Mouse (Mus musculus) heart, embryonic 16.5 days (tissue): ENCODE measurements around the gene Aldh4a1. TPM values are rescaled to one million over a fixed set of nuclear protein-coding genes. Genes with fewer than 3 reads are reported as not detected.

Experiments used
- ATAC-seq: fragments of 200-750 bp; cut with Nextera tagmentation; replicated peaks from 2 replicates; pipeline ENCODE4 v1.8.0; 2017; ENCODE audit warnings: moderate number of reproducible peaks; ENCODE audit not compliant: insufficient read depth, low FRiP score; ENCODE audit errors: extremely low read depth
- H3K27ac ChIP-seq: fragments of 300-500 bp; sonication (generic); 2 replicates; pipeline ENCODE4 v1.5.1; 2014; ENCODE audit warnings: mild to moderate bottlenecking, low read length, control low read depth, moderate library complexity
- H3K27me3 ChIP-seq: fragments of 300-500 bp; sonication (generic); 2 replicates; pipeline ENCODE4 v1.6.1; 2014; ENCODE audit warnings: low read length, mixed read lengths; ENCODE audit not compliant: control insufficient read depth, insufficient read depth
- H3K36me3 ChIP-seq: fragments of 300-500 bp; sonication (generic); 2 replicates; pipeline ENCODE4 v1.6.1; 2014; ENCODE audit not compliant: control insufficient read depth, insufficient read depth
- H3K4me1 ChIP-seq: fragments of 300-500 bp; sonication (generic); 2 replicates; pipeline ENCODE4 v1.6.1; 2014; ENCODE audit warnings: low read length, mixed read lengths; ENCODE audit not compliant: control insufficient read depth, insufficient read depth
- H3K4me2 ChIP-seq: fragments of 300-500 bp; sonication (generic); 2 replicates; pipeline ENCODE4 v1.6.1; 2014; ENCODE audit warnings: low read depth, mild to moderate bottlenecking, control low read depth, low read length
- H3K4me3 ChIP-seq: fragments of 300-500 bp; sonication (generic); 2 replicates; pipeline ENCODE4 v1.5.1; 2014; ENCODE audit warnings: mild to moderate bottlenecking, control low read depth, low read length
- H3K9ac ChIP-seq: fragments of 300-500 bp; sonication (generic); 2 replicates; pipeline ENCODE4 v1.6.1; 2014; ENCODE audit warnings: low read length, control low read depth
- H3K9me3 ChIP-seq: fragments of 300-500 bp; sonication (generic); replicated peaks from 2 replicates; pipeline ENCODE4 v1.6.1; 2016; ENCODE audit warnings: low read length; ENCODE audit not compliant: control insufficient read depth
- WGBS: fragments of 180-500 bp; shearing (Covaris S2); extraction: QIAGEN DNeasy Blood & Tissue Kit; methylation state at CpG from one replicate; pipeline ENCODE4 v1.1.7; 2014; 5-methylcytosine and 5-hydroxymethylcytosine counted together
- polyA plus RNA-seq: library from polyadenylated mRNA; unstranded; fragments of >200 nt; fragmentation: Nextera tagmentation; extraction: Ambion mirVana; gene quantifications from 2 replicates; pipeline ENCODE4 v1.2.1, GENCODE M21; 2015

Gene Aldh4a1
- polyA plus RNA-seq, 1 experiment from 2014 or later, result 36.5 TPM

DNA sequence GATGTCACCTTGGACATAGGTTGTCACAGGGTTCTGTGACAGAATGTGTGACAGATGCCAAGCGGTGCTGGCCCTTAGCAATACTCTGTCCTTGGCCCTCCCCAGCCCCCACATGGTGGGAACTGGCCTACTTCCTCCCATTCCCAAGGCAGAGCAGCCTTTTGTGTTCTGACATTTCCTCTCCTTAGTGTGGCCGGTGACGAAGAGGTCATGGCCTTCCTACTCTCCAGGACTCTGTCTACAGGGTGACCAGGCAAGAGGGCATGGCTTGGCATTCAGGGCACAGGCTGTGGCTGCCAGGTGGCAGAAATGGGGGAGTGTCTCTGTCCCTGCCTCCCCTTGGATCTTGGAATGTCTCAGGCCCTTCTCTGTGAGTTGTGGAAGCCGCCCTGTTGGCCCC lies 35.3 kb upstream of the Aldh4a1 start:
- H3K27ac ChIP-seq, result no peak overlapping the region
- H3K4me3 ChIP-seq, result no peak overlapping the region
- WGBS, result 65% methylated on average over 4 of the region's 4 CpGs
- H3K9ac ChIP-seq, result no peak overlapping the region
- peak; percentile 39; the same call in 1 of the 2 replicates for ATAC-seq
- no peaks in the 10 kb centered on the region for H3K9me3 ChIP-seq
- H3K4me2 ChIP-seq, result no peak overlapping the region
- H3K4me1 ChIP-seq, result peaks cover 34% of the 10 kb centered on the region
- no peaks in the 10 kb centered on the region for H3K36me3 ChIP-seq
- no peaks in the 10 kb centered on the region for H3K27me3 ChIP-seq

DNA sequence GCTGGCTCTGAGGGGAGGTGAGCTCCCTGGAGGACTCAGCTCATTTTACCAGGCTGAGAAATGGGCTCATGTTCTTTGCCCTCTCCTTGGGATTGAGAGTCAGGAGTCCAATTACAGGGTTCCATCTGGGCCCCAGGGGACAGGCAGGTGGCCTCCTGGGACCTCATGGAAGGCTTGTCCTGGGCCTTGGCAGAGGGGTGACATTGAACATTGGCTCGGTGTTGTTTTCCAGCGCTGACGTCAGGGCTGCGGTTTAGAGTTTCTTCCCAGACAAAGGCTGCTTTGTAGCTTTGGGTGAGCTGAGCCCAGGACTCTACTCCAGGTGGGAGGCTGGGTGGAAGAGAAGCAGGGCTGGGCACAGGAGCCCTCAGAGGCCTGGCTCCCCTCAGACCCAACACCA lies 34.9 kb upstream of the Aldh4a1 start:
- Histone ChIP-seq H3K4me1 (peaks cover 32% of the 10 kb centered on the region), H3K27ac (no peak overlapping the region), H3K36me3 (no peaks in the 10 kb centered on the region), H3K4me3 (no peak overlapping the region), H3K9me3 (no peaks in the 10 kb centered on the region), H3K4me2 (no peak overlapping the region), H3K9ac (no peak overlapping the region), H3K27me3 (no peaks in the 10 kb centered on the region)
- no peak for ATAC-seq
- WGBS, result 78% methylated on average over 4 of the region's 4 CpGs

DNA sequence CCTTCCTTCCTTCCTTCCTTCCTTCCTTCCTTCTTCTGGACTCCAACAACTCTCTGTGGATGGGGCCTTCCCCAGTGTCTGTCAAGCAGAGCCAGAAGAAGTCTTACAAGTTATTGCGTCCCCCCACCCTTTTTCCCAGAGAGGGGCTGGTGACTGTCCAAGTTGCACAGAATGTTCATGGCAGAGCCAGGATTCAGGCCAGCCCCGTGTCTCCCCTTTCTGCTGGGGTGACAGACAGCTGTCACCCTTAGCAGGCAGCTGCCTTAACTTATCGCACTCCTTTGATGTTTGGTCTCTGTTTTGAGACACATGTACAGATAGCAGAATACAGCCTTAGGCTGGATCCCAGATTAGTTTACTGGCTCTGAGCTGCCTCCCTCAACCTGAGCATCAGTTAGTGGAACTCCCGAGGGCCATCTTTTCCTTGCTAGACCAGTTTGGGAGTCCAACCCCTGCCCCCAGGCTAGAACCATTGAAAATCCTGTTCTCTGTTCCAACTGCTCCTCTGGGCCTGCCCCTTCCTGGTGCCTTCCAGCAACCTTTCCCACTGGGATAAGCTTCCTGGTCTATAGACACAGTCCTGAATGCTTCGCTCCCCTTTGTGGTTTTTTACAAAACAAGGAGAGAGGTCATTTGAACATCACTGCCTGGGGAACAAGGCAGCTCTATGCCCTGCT lies 33.2 kb upstream of the Aldh4a1 start:
- Histone ChIP-seq H3K4me1 (peaks cover 26% of the 10 kb centered on the region), H3K36me3 (no peaks in the 10 kb centered on the region), H3K9me3 (no peaks in the 10 kb centered on the region), H3K27ac (no peak overlapping the region), H3K27me3 (no peaks in the 10 kb centered on the region), H3K9ac (no peak overlapping the region), H3K4me2 (no peak overlapping the region), H3K4me3 (no peak overlapping the region)
- ATAC-seq, result no peak
- WGBS, result 53% methylated on average over 5 of the region's 5 CpGs

DNA sequence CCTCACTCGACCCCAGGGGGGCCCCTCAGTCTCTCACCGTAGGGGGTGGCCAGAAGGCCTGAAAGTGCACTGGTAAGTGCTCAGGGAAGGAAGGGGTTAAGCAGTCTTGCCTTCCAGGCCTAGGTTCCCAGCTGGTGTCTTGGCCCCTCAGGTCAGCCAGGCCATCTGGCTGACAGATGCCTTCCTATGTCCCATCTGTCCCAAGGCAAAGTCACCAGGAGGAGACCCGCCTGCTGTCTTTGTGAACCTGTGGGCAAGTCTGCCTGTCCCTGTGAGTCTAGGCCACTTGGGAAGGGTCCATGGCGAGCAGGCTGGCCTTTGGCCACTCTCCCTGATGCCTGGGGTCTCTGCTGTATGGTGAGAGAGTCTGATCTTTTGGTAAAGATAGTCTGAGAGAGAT lies 32.2 kb upstream of the Aldh4a1 start:
- H3K27me3 ChIP-seq, result no peaks in the 10 kb centered on the region
- no peak overlapping the region for H3K4me3 ChIP-seq
- H3K9ac ChIP-seq, result no peak overlapping the region
- H3K4me2 ChIP-seq, result no peak overlapping the region
- H3K9me3 ChIP-seq, result no peaks in the 10 kb centered on the region
- H3K36me3 ChIP-seq, result no peaks in the 10 kb centered on the region
- WGBS, result 60% methylated on average over 4 of the region's 4 CpGs
- H3K4me1 ChIP-seq, result peaks cover 24% of the 10 kb centered on the region
- ATAC-seq, result no peak
- no peak overlapping the region for H3K27ac ChIP-seq

DNA sequence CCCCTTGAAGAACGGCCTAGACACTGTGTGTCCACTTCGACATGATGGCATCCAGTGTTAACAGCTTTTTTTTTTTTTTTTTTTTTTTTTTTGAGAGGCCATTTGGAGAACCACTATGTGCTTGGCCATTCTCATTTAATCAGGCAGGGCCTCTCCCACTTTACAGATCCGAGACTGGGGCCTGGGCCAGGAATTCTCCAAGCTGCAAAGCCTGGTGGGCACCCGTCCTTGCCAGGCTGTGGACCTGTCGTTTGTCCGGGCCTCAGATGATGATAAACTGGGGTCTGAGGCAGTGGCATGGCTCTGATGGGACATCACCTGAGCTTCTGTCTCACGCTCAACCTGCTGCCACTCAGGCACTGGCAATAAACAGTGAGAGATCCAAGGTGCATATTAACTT lies 29.8 kb upstream of the Aldh4a1 start:
- ATAC-seq, result no peak
- H3K4me2 ChIP-seq, result no peak overlapping the region
- H3K27ac ChIP-seq, result no peak overlapping the region
- peaks cover 29% of the 10 kb centered on the region for H3K4me1 ChIP-seq
- no peak overlapping the region for H3K9ac ChIP-seq
- H3K4me3 ChIP-seq, result no peak overlapping the region
- H3K36me3 ChIP-seq, result no peaks in the 10 kb centered on the region
- H3K9me3 ChIP-seq, result no peaks in the 10 kb centered on the region
- H3K27me3 ChIP-seq, result no peaks in the 10 kb centered on the region
- 50% methylated on average over 7 of the region's 7 CpGs for WGBS

DNA sequence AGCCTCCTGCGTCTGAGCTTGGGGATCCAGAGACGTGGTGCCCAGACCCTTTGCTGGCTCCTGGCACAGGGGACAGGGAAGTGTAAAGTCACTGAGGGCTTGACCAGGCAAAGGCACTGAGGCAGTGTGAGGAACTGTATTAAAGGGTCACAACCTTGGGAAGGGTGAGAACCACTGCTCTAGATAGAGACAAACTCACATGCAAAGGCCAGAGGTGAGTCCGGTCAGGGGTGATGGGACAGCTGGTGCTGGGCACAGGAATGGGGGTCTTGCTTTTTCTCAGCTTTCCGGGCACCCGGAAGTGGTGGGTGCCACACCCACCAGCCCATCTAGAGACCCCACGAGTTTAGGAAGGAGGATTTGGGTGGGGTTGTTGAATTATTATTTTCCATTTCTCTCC lies 29.3 kb upstream of the Aldh4a1 start:
- Histone ChIP-seq H3K4me2 (no peak overlapping the region), H3K27ac (no peak overlapping the region), H3K36me3 (no peaks in the 10 kb centered on the region), H3K4me3 (no peak overlapping the region), H3K9ac (no peak overlapping the region), H3K9me3 (no peaks in the 10 kb centered on the region), H3K27me3 (no peaks in the 10 kb centered on the region), H3K4me1 (peaks cover 33% of the 10 kb centered on the region)
- 71% methylated on average over 6 of the region's 6 CpGs for WGBS
- ATAC-seq, result no peak

DNA sequence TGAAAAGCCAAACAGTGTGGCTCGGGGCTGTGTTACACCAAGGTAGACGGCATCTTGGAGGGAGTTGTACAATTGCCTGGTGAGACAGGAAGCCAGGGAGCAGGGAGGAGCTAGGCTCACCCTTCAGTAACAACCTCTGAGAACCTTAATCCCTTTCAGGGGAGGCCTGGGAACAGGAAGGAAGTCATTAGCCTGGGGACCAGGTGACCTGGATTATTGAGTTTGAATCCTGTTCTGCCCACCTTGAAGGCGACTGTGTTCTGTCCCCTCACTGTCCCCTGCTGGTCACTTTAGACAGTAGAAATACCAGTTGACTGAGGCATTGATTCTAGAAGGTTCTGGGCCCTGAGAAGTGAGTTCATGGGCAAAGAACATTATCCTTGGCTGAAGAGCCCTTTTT lies 28.6 kb upstream of the Aldh4a1 start:
- ATAC-seq, result no peak
- Histone ChIP-seq H3K4me3 (no peak overlapping the region), H3K27me3 (no peaks in the 10 kb centered on the region), H3K4me2 (no peak overlapping the region), H3K9me3 (no peaks in the 10 kb centered on the region), H3K9ac (no peak overlapping the region), H3K4me1 (peaks cover 38% of the 10 kb centered on the region), H3K27ac (0 out of 2 replicates have a peak overlapping the region, but pooled peaks have one; percentile 23), H3K36me3 (no peaks in the 10 kb centered on the region)
- WGBS, result 58% methylated on average over 3 of the region's 3 CpGs

DNA sequence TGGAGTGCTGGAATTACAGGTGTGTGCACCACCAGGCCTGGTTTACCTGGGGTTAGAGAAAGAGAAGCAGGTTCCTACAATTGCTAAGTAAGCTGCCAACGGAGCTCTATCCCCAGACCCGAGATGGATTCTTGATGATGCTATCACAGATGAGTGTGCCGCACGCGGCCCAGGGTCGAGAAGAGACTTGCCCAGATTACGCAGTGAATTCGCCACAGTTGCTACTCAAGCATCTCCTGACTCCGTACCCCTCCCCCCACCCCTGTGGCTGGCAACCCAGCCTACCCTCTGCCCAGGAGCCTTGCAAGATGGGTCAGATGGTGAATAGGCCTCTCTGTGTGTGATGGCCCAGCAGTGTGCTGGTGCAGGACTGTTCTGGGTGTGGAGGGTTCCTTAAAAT lies 26.0 kb upstream of the Aldh4a1 start:
- WGBS, result 50% methylated on average over 9 of the region's 9 CpGs
- H3K4me3 ChIP-seq, result no peak overlapping the region

DNA sequence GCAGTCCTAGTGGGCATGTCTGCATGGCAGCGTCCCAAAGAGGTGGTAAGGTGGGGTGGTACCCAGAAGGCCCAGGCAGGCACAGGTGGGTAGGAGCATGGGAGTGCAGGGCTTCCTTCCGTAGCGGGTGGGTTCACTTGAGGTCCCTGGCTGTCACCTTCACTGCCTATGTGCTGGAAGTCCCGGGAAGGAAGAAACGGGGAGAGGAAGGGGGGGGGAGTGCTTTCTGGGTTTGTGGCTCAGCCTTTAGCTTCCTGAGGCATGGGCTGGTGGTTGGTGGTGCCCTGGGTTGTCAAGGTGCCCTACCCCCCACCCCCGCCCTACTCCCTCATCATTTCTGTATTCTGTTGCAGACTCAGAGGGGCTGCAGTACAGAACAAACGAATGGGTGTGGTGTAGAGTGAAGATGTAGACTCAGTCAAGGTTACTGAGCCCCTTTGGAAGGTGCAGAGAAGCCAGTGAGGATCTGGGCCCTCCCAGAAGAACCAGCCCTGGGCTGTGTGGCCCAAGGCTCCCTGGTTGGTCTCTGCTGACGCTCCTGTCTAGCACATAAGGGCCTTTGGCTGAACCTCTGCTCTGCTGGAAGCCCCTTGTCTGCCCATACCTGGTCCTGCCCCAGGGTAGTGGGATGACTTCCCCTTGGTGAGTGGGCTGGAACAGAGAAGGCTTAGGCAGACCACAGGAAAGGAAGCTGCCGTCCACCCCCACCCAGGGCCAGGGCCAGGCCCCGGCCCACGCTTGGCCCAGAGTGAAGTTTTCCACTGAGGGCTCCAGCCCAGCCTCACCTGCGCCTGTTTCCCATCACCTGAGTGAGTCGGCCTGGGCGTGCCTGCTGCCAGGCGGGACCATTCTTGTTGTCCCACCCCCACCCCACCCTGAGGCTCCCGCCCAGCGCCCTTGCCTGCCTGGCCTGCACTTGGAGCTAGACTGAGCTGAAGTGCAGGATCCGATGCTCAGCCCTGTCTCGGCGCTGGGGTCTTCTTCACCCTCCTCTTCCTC lies 25.1 kb upstream of the Aldh4a1 start:
- WGBS, result 40% methylated on average over 20 of the region's 20 CpGs
- peaks cover 59% of the 10 kb centered on the region for H3K4me1 ChIP-seq

More for the DNA sequence above, 26.0 kb upstream of the Aldh4a1 start:
- H3K4me1 ChIP-seq, result peaks cover 53% of the 10 kb centered on the region
- H3K4me2 ChIP-seq, result no peak overlapping the region
- no peak overlapping the region for H3K27ac ChIP-seq
- H3K36me3 ChIP-seq, result no peaks in the 10 kb centered on the region
- H3K27me3 ChIP-seq, result no peaks in the 10 kb centered on the region
- H3K9ac ChIP-seq, result 0 out of 2 replicates have a peak overlapping the region, but pooled peaks have one; percentile 4
- ATAC-seq, result no peak
- H3K9me3 ChIP-seq, result no peaks in the 10 kb centered on the region

More for the DNA sequence above, 25.1 kb upstream of the Aldh4a1 start:
- Histone ChIP-seq H3K9ac (peak overlapping the region; percentile 66), H3K27ac (peak overlapping the region; percentile 92), H3K4me2 (peak overlapping the region; percentile 73), H3K9me3 (no peaks in the 10 kb centered on the region), H3K27me3 (no peaks in the 10 kb centered on the region), H3K4me3 (peak overlapping the region; percentile 44; the same call in 1 of the 2 replicates), H3K36me3 (no peaks in the 10 kb centered on the region)
- no peak for ATAC-seq
